Mouse (Mus musculus) brain, embryonic 14.5 days (tissue): ENCODE measurements around the gene Got1.

ENCODE experiments used
- CTCF ChIP-seq: fragments of 200-500 bp; IDR thresholded peaks from 2 replicates; pipeline ENCODE4 v1.5.1; 2012; ENCODE audit warnings: inconsistent platforms, mild to moderate bottlenecking, moderate library complexity, borderline replicate concordance; ENCODE audit not compliant: insufficient read depth, insufficient read length; ENCODE audit errors: extremely low read depth
- POLR2A ChIP-seq: fragments of 200-500 bp; IDR thresholded peaks from 2 replicates; pipeline ENCODE4 v1.6.1; 2012; ENCODE audit warnings: mild to moderate bottlenecking, inconsistent platforms, borderline replicate concordance; ENCODE audit not compliant: poor library complexity, insufficient read depth, insufficient read length, severe bottlenecking; ENCODE audit errors: extremely low read depth

DNA sequence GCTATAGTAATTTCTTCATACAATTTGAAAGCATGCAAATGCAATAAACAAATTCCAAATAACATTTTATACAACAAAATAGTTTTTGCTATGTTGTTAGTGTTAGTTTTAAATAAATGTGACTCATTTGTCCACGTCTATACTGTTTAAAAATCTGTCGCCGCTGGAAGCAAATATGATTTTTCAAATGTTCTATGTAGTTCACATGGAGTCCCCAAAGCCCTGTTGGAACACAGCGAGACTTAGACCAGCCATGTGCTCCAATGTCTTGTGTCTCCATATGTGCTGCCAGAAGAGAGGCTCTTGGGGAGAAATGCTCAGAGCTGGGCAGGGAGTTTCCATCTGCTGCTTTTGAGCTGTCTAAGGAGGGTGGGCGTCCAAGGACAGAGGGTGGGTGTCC, 23.7 kb upstream of the Got1 start:
- TF ChIP-seq POLR2A (no peak), CTCF (no peak)
